Mouse (Mus musculus): ENCODE results near the gene Olfr1511.
"Not testable (repeated sequence)": the region's sequence is repeated elsewhere in the genome, so short reads cannot be mapped to it uniquely, and the experiment has no call there.

Olfr1511 gene

GRCm38 (mm10) chr14:52397279-52397678 is at the start of gene Olfr1511:
Gene Olfr1511 (minus strand): TSS chr14:52397379.
- no peak for DNase-seq (ENCODE audit: low read depth, low spot score)

GRCm38 (mm10) chr14:52442690-52443089 is 45.5 kb upstream of the Olfr1511 start, which contains the start of gene Olfr1509:
Gene Olfr1509 (plus strand): TSS chr14:52442990.
- DNase-seq (ENCODE audit: low read depth, low spot score), result no peak

GRCm38 (mm10) chr14:52427686-52428085 is 30.5 kb upstream of the Olfr1511 start:
- no peak for DNase-seq (ENCODE audit: low read depth, low spot score)

GRCm38 (mm10) chr14:52414273-52414672 is 17.1 kb upstream of the Olfr1511 start, which contains the start of gene Olfr1510:
Gene Olfr1510 (minus strand): TSS chr14:52414373.
- no peak for DNase-seq (ENCODE audit: low read depth, low spot score)

GRCm38 (mm10) chr14:52410142-52410919 is 13.2 kb upstream of the Olfr1511 start:
- DNase-seq (ENCODE audit: low read depth, low spot score), result not testable (repeated sequence)

- DNase-seq (ENCODE audit: low read depth, low spot score), result not testable (repeated sequence)
Observed at GRCm38 (mm10) chr14:52390084-52390848, 6.9 kb downstream of the Olfr1511 start.

GRCm38 (mm10) chr14:52379068-52379467 is 18.1 kb downstream of the Olfr1511 start, which contains the start of gene Olfr1512:
Gene Olfr1512 (minus strand): TSS chr14:52379168.
- DNase-seq (ENCODE audit: low read depth, low spot score), result no peak

- no peak for DNase-seq (ENCODE audit: low read depth, low spot score)
Observed at GRCm38 (mm10) chr14:52368741-52369140, 28.4 kb downstream of the Olfr1511 start.

GRCm38 (mm10) chr14:52356308-52356707 is 40.9 kb downstream of the Olfr1511 start, which contains the start of gene Olfr1513:
Gene Olfr1513 (minus strand): TSS chr14:52356408.
- DNase-seq (ENCODE audit: low read depth, low spot score), result no peak
